ENCODE assay signal across 10 mouse cellular contexts in genomic region chr9:108703373-108704110, GRCm38 (mm10). TPM values are rescaled to one million over a fixed set of nuclear protein-coding genes. Genes with fewer than 3 reads are reported as not detected.
DNase-seq lines count a peak whose midpoint lies in the region; ATAC-seq and TF ChIP-seq lines count a peak whose summit lies in the region.
"Had no signal": no experiment of that assay in that cellular context is flagged by ENCODE, and none has a peak within 500 bp of the region (broad histone marks: within the 10 kb centered on the region; RNA-seq: fewer than 3 reads in every experiment).

No protein-coding gene starts in this region.

- peak overlapping the region; percentile 54; the same call in 1 of the 2 replicates for H3K27ac ChIP-seq in lung, embryonic 14.5 days (ENCODE audit: low read depth)
- H3K27ac ChIP-seq in heart, embryonic 12.5 days (ENCODE audit: poor library complexity, severe bottlenecking) = peak overlapping the region; percentile 67; the same call in 1 of the 2 replicates
- peak overlapping the region; percentile 17; the same call in 1 of the 2 replicates for H3K27ac ChIP-seq in midbrain, embryonic 16.5 days (ENCODE audit: low read length)
- H3K27ac ChIP-seq: embryonic facial prominence, embryonic 15.5 days had no signal

- H3K9me3 ChIP-seq in lung, embryonic 14.5 days (ENCODE audit: low read depth, low read length) = no peaks in the 10 kb centered on the region
- H3K9me3 ChIP-seq in heart, embryonic 12.5 days (replicated peaks) = no peaks in the 10 kb centered on the region
- H3K9me3 ChIP-seq in midbrain, embryonic 16.5 days (replicated peaks; ENCODE audit: control insufficient read depth, low read length, poor library complexity, severe bottlenecking) = no peaks in the 10 kb centered on the region
- H3K9me3 ChIP-seq: embryonic facial prominence, embryonic 15.5 days had no signal

- 0 out of 2 replicates have a peak, but pooled peaks cover 5% of the 10 kb centered on the region for H3K36me3 ChIP-seq in lung, embryonic 14.5 days (ENCODE audit: insufficient read depth)
- H3K36me3 ChIP-seq in heart, embryonic 12.5 days = no peaks in the 10 kb centered on the region
- no peaks in the 10 kb centered on the region for H3K36me3 ChIP-seq in midbrain, embryonic 16.5 days (ENCODE audit: control insufficient read depth, insufficient read depth, low read length)
- H3K36me3 ChIP-seq: embryonic facial prominence, embryonic 15.5 days had no signal

- no peak overlapping the region for H3K4me3 ChIP-seq in lung, embryonic 14.5 days (ENCODE audit: low read depth, low read length)
- H3K4me3 ChIP-seq in lung, adult 2 months (replicated peaks; ENCODE audit: extremely low read depth, low read depth, low read length) = no peak overlapping the region
- no peak overlapping the region for H3K4me3 ChIP-seq in heart, embryonic 12.5 days
- H3K4me3 ChIP-seq in midbrain, embryonic 16.5 days (ENCODE audit: low read depth, low read length) = no peak overlapping the region
- H3K4me3 ChIP-seq: embryonic facial prominence, embryonic 15.5 days had no signal

- peak; percentile 15 for DNase-seq in lung, embryonic 14.5 days
- DNase-seq in lung, adult 2 months = no peak
- DNase-seq in adrenal gland, postnatal 25 days = peak; percentile 12
- no peak for DNase-seq in spleen, postnatal 4 days (ENCODE audit: low spot score in 2 of 2)
- DNase-seq in layer of hippocampus, postnatal 10 days (ENCODE audit: low spot score in 2 of 2) = no peak
- DNase-seq in cerebellum, adult 11-12 months = no peak
- DNase-seq: layer of hippocampus, postnatal 36 days had no signal

- no peak for TF ChIP-seq POLR2A in lung, adult 2 months (IDR thresholded peaks at IDR 0.05; ENCODE audit: borderline replicate concordance, extremely low read depth, low read depth, low read length)

- H3K4me2 ChIP-seq in lung, embryonic 14.5 days = no peak overlapping the region
- peak overlapping the region; percentile 18; the same call in 1 of the 2 replicates for H3K4me2 ChIP-seq in heart, embryonic 12.5 days
- H3K4me2 ChIP-seq in midbrain, embryonic 16.5 days (ENCODE audit: low read length) = no peak overlapping the region
- H3K4me2 ChIP-seq: embryonic facial prominence, embryonic 15.5 days had no signal

- WGBS in lung, embryonic 14.5 days = 42% methylated on average over 12 of the region's 12 CpGs
- 32% methylated on average over 12 of the region's 12 CpGs for WGBS in lung, adult 2 months
- 37% methylated on average over 12 of the region's 12 CpGs for WGBS in heart, embryonic 12.5 days
- 33% methylated on average over 12 of the region's 12 CpGs for WGBS in midbrain, embryonic 16.5 days

- no peak overlapping the region; the same call in 1 of the 2 replicates for H3K9ac ChIP-seq in lung, embryonic 14.5 days
- 0 out of 2 replicates have a peak overlapping the region, but pooled peaks have one; percentile 11 for H3K9ac ChIP-seq in heart, embryonic 12.5 days
- H3K9ac ChIP-seq in midbrain, embryonic 16.5 days (ENCODE audit: low read depth, low read length) = no peak overlapping the region
- H3K9ac ChIP-seq: embryonic facial prominence, embryonic 15.5 days had no signal

- no peak for ATAC-seq in lung, embryonic 14.5 days (ENCODE audit: insufficient read depth)
- no peak for ATAC-seq in heart, embryonic 12.5 days (ENCODE audit: insufficient number of reproducible peaks, low FRiP score)
- ATAC-seq in midbrain, embryonic 16.5 days = no peak

- H3K4me1 ChIP-seq in lung, embryonic 14.5 days (ENCODE audit: insufficient read depth) = no peaks in the 10 kb centered on the region
- H3K4me1 ChIP-seq in lung, adult 2 months (ENCODE audit: control insufficient read depth, insufficient read depth, low read length) = peaks cover 10% of the 10 kb centered on the region
- peaks cover 33% of the 10 kb centered on the region for H3K4me1 ChIP-seq in heart, embryonic 12.5 days (replicated peaks)
- peaks cover 7% of the 10 kb centered on the region for H3K4me1 ChIP-seq in midbrain, embryonic 16.5 days (ENCODE audit: control insufficient read depth, insufficient read depth, low read length)

- TF ChIP-seq CTCF in lung, embryonic 14.5 days (IDR thresholded peaks at IDR 0.05; ENCODE audit: low read depth) = no peak
- no peak for TF ChIP-seq CTCF in lung, adult 2 months (IDR thresholded peaks at IDR 0.05; ENCODE audit: insufficient read depth, low read length)

- no peaks in the 10 kb centered on the region for H3K27me3 ChIP-seq in lung, embryonic 14.5 days (ENCODE audit: insufficient read depth, low read length)
- no peaks in the 10 kb centered on the region for H3K27me3 ChIP-seq in heart, embryonic 12.5 days (replicated peaks)
- no peaks in the 10 kb centered on the region for H3K27me3 ChIP-seq in midbrain, embryonic 16.5 days (ENCODE audit: control insufficient read depth, insufficient read depth, low read depth, low read length)
- H3K27me3 ChIP-seq: embryonic facial prominence, embryonic 15.5 days had no signal

RNA-seq across cellular contexts. Expression of gene Prkar2a, which starts 14.4 kb away (rescaled TPM):
- polyA plus RNA-seq in lung, embryonic 14.5 days (2014; fragmentation: Nextera tagmentation; extraction: Ambion mirVana) = 35.0 and 38.1 TPM in 2 replicates
- 22.3 and 26.1 TPM in 2 replicates for polyA plus RNA-seq in lung, adult 2 months (2012; rRNA removed)
- 29.3 and 30.7 TPM in 2 replicates for total RNA-seq in adrenal gland, postnatal 25 days (2021)
- 41.8 and 44.0 TPM in 2 replicates for polyA plus RNA-seq in heart, embryonic 12.5 days (2016; fragmentation: Nextera tagmentation; extraction: Ambion mirVana)
- 57.3 and 69.1 TPM in 2 replicates for polyA plus RNA-seq in midbrain, embryonic 16.5 days (2015; fragmentation: Nextera tagmentation; extraction: Ambion mirVana)
- total RNA-seq in layer of hippocampus, postnatal 10 days (2021) = 10 to 100 TPM; 54.9 to 60.6 TPM

RNA-seq across cellular contexts. Expression of gene Slc25a20, which starts 41.7 kb away (rescaled TPM):
- 27.6 and 29.6 TPM in 2 replicates for polyA plus RNA-seq in lung, embryonic 14.5 days (2014; fragmentation: Nextera tagmentation; extraction: Ambion mirVana)
- 22.3 and 24.4 TPM in 2 replicates for polyA plus RNA-seq in lung, adult 2 months (2012; rRNA removed)
- 91.1 and 112 TPM in 2 replicates for total RNA-seq in adrenal gland, postnatal 25 days (2021)
- 57.1 and 59.3 TPM in 2 replicates for polyA plus RNA-seq in heart, embryonic 12.5 days (2016; fragmentation: Nextera tagmentation; extraction: Ambion mirVana)
- polyA plus RNA-seq in midbrain, embryonic 16.5 days (2015; fragmentation: Nextera tagmentation; extraction: Ambion mirVana) = 44.9 and 45.2 TPM in 2 replicates
- total RNA-seq in layer of hippocampus, postnatal 10 days (2021) = 10 to 100 TPM; 19.2 to 21.0 TPM

RNA-seq across cellular contexts. Expression of gene Arih2, which starts 54.4 kb away (rescaled TPM):
- 41.6 and 44.9 TPM in 2 replicates for polyA plus RNA-seq in lung, embryonic 14.5 days (2014; fragmentation: Nextera tagmentation; extraction: Ambion mirVana)
- 24.6 and 35.4 TPM in 2 replicates for polyA plus RNA-seq in lung, adult 2 months (2012; rRNA removed)
- 48.9 and 73.9 TPM in 2 replicates for total RNA-seq in adrenal gland, postnatal 25 days (2021)
- polyA plus RNA-seq in heart, embryonic 12.5 days (2016; fragmentation: Nextera tagmentation; extraction: Ambion mirVana) = 49.1 and 49.7 TPM in 2 replicates
- 48.8 and 50.4 TPM in 2 replicates for polyA plus RNA-seq in midbrain, embryonic 16.5 days (2015; fragmentation: Nextera tagmentation; extraction: Ambion mirVana)
- 10 to 100 TPM; 47.3 to 51.1 TPM for total RNA-seq in layer of hippocampus, postnatal 10 days (2021)

Comparison
In these comparisons a context has a peak if more than half of its experiments do, and no peak if none do; other contexts are left out.
1. DNase-seq: peak in lung, embryonic 14.5 days (single experiment) and adrenal gland, postnatal 25 days (single experiment); none in lung, adult 2 months (single experiment), spleen, postnatal 4 days (0 of 2), layer of hippocampus, postnatal 10 days (0 of 2) and cerebellum, adult 11-12 months (single experiment).
2. H3K27ac ChIP-seq: peak in every context shown above with its lines; median percentile 67 in heart, embryonic 12.5 days; 54 in lung, embryonic 14.5 days; 17 in midbrain, embryonic 16.5 days.